Mouse (Mus musculus) forebrain, embryonic 12.5 days (tissue): ENCODE data around the gene Gm47985. TPM values are rescaled to one million over a fixed set of nuclear protein-coding genes. Genes with fewer than 3 reads are reported as not detected.
"Not testable (repeated sequence)": the region's sequence is repeated elsewhere in the genome, so short reads cannot be mapped to it uniquely, and the experiment has no call there.

Experiments used
- ATAC-seq: fragments of 200-750 bp; cut with Nextera tagmentation; 2 replicates; pipeline ENCODE4 v1.8.0; 2017; ENCODE audit warnings: moderate TSS enrichment; ENCODE audit not compliant: low FRiP score
- H3K27ac ChIP-seq: fragments of 300-500 bp; sonication (generic); 2 replicates; pipeline ENCODE4 v1.5.1; 2016; ENCODE audit warnings: mild to moderate bottlenecking
- H3K27me3 ChIP-seq: fragments of 300-500 bp; sonication (generic); 2 replicates; pipeline ENCODE4 v1.6.1; 2016; ENCODE audit warnings: mild to moderate bottlenecking
- H3K36me3 ChIP-seq: fragments of 300-500 bp; sonication (generic); replicated peaks from 2 replicates; pipeline ENCODE4 v1.6.1; 2016; ENCODE audit warnings: mild to moderate bottlenecking
- H3K4me1 ChIP-seq: fragments of 300-500 bp; sonication (generic); 2 replicates; pipeline ENCODE4 v1.6.1; 2016
- H3K4me2 ChIP-seq: fragments of 300-500 bp; sonication (generic); 2 replicates; pipeline ENCODE4 v1.6.1; 2016; ENCODE audit warnings: mild to moderate bottlenecking, moderate library complexity
- H3K4me3 ChIP-seq: fragments of 300-500 bp; sonication (generic); replicated peaks from 2 replicates; pipeline ENCODE4 v1.5.1; 2016; ENCODE audit warnings: mild to moderate bottlenecking
- H3K9ac ChIP-seq: fragments of 300-500 bp; sonication (generic); 2 replicates; pipeline ENCODE4 v1.6.1; 2016; ENCODE audit warnings: mild to moderate bottlenecking
- H3K9me3 ChIP-seq: fragments of 300-500 bp; sonication (generic); 2 replicates; pipeline ENCODE4 v1.6.1; 2016
- WGBS: fragments of 180-500 bp; shearing (Covaris S2); methylation state at CpG from one replicate; pipeline ENCODE4 v1.1.7; 2016; 5-methylcytosine and 5-hydroxymethylcytosine counted together
- polyA plus RNA-seq: library from polyadenylated mRNA; unstranded; fragments of >200 nt; fragmentation: Nextera tagmentation; extraction: Ambion mirVana; gene quantifications from 2 replicates; pipeline ENCODE4 v1.2.1, GENCODE M21; 2016

Gm47985 gene
- polyA plus RNA-seq, 1 experiment from 2014 or later: 0.95 TPM

- WGBS: 67% methylated on average over 3 of the region's 3 CpGs
- not testable (repeated sequence) for H3K36me3 ChIP-seq, H3K27me3 ChIP-seq, H3K4me1 ChIP-seq, H3K4me3 ChIP-seq, H3K9me3 ChIP-seq, H3K9ac ChIP-seq, H3K27ac ChIP-seq, H3K4me2 ChIP-seq, ATAC-seq
Observed at GRCm38 (mm10) chr1:151186186-151186585, 3.8 kb downstream of the Gm47985 start.

- H3K36me3 ChIP-seq, H3K4me1 ChIP-seq, H3K27me3 ChIP-seq, H3K4me3 ChIP-seq, H3K9me3 ChIP-seq, H3K27ac ChIP-seq, ATAC-seq, H3K4me2 ChIP-seq, H3K9ac ChIP-seq: not testable (repeated sequence)
- 92% methylated on average over 4 of the region's 4 CpGs for WGBS
Observed at GRCm38 (mm10) chr1:151186879-151187424, 4.6 kb downstream of the Gm47985 start.

GRCm38 (mm10) chr1:151188469-151188868, 6.1 kb downstream of the Gm47985 start:
- ATAC-seq: 0 out of 2 replicates have a peak, but pooled peaks have one; percentile 36
- 91% methylated on average over 4 of the region's 4 CpGs for WGBS
- Histone ChIP-seq H3K9me3 (no peaks in the 10 kb centered on the region), H3K36me3 (no peaks in the 10 kb centered on the region), H3K27ac (no peak overlapping the region), H3K9ac (no peak overlapping the region), H3K27me3 (no peaks in the 10 kb centered on the region), H3K4me3 (no peak overlapping the region), H3K4me1 (no peaks in the 10 kb centered on the region), H3K4me2 (no peak overlapping the region)

GRCm38 (mm10) chr1:151192075-151192474, 9.7 kb downstream of the Gm47985 start, which contains the start of gene Gm8947:
Gene Gm8947 (plus strand): TSS chr1:151192376.
- not testable (repeated sequence) for H3K4me3 ChIP-seq, H3K9ac ChIP-seq, H3K27me3 ChIP-seq, H3K27ac ChIP-seq, H3K4me1 ChIP-seq, H3K36me3 ChIP-seq, H3K4me2 ChIP-seq, H3K9me3 ChIP-seq, ATAC-seq
- 100% methylated on average over 1 of the region's 7 CpGs for WGBS

- H3K27ac ChIP-seq, H3K9me3 ChIP-seq, H3K36me3 ChIP-seq, H3K4me3 ChIP-seq, H3K9ac ChIP-seq, ATAC-seq, H3K4me1 ChIP-seq, H3K27me3 ChIP-seq, H3K4me2 ChIP-seq: not testable (repeated sequence)
- 91% methylated on average over 15 of the region's 15 CpGs for WGBS
Observed at GRCm38 (mm10) chr1:151192739-151193138, 10.4 kb downstream of the Gm47985 start.

GRCm38 (mm10) chr1:151195986-151196385, 13.6 kb downstream of the Gm47985 start:
- H3K4me2 ChIP-seq, H3K36me3 ChIP-seq, ATAC-seq, H3K9me3 ChIP-seq, H3K4me3 ChIP-seq, H3K27ac ChIP-seq, H3K27me3 ChIP-seq, H3K9ac ChIP-seq, H3K4me1 ChIP-seq: not testable (repeated sequence)
- 53% methylated on average over 4 of the region's 4 CpGs for WGBS

GRCm38 (mm10) chr1:151196690-151197089, 14.4 kb downstream of the Gm47985 start:
- not testable (repeated sequence) for H3K4me3 ChIP-seq, H3K4me2 ChIP-seq, H3K36me3 ChIP-seq, H3K27ac ChIP-seq, H3K9me3 ChIP-seq, H3K9ac ChIP-seq, H3K27me3 ChIP-seq, H3K4me1 ChIP-seq, ATAC-seq
- WGBS: 88% methylated on average over 3 of the region's 3 CpGs

GRCm38 (mm10) chr1:151198120-151198519, 15.8 kb downstream of the Gm47985 start, which contains the start of gene Gm47995:
Gene Gm47995 (plus strand): TSS chr1:151198448.
- H3K9me3 ChIP-seq, H3K27ac ChIP-seq, H3K4me1 ChIP-seq, H3K9ac ChIP-seq, H3K4me3 ChIP-seq, H3K4me2 ChIP-seq, H3K27me3 ChIP-seq, H3K36me3 ChIP-seq, ATAC-seq: not testable (repeated sequence)
- 85% methylated on average over 2 of the region's 4 CpGs for WGBS

- H3K4me2 ChIP-seq, H3K4me1 ChIP-seq, H3K9me3 ChIP-seq: not testable (repeated sequence)
Observed at GRCm38 (mm10) chr1:151200620-151201019, 18.3 kb downstream of the Gm47985 start.

GRCm38 (mm10) chr1:151202771-151203170, 20.4 kb downstream of the Gm47985 start:
- H3K27ac ChIP-seq, H3K9ac ChIP-seq, H3K9me3 ChIP-seq, H3K27me3 ChIP-seq, H3K4me1 ChIP-seq, ATAC-seq, H3K4me2 ChIP-seq, H3K36me3 ChIP-seq, H3K4me3 ChIP-seq: not testable (repeated sequence)
- 90% methylated on average over 4 of the region's 5 CpGs for WGBS

More at GRCm38 (mm10) chr1:151200620-151201019, 18.3 kb downstream of the Gm47985 start:
- ATAC-seq, H3K27ac ChIP-seq, H3K4me3 ChIP-seq, H3K9ac ChIP-seq, H3K27me3 ChIP-seq, H3K36me3 ChIP-seq: not testable (repeated sequence)

GRCm38 (mm10) chr1:151203818-151204217, 21.5 kb downstream of the Gm47985 start, which contains the start of gene 3110040M04Rik:
Gene 3110040M04Rik (plus strand): TSS chr1:151204121.
- not testable (repeated sequence) for H3K9ac ChIP-seq, H3K27me3 ChIP-seq, H3K4me1 ChIP-seq, ATAC-seq, H3K27ac ChIP-seq, H3K36me3 ChIP-seq, H3K4me3 ChIP-seq, H3K4me2 ChIP-seq, H3K9me3 ChIP-seq
- WGBS: no CpG with 5 or more reads among the region's 6 CpGs

GRCm38 (mm10) chr1:151208493-151208892, 26.2 kb downstream of the Gm47985 start:
- H3K4me1 ChIP-seq, H3K9me3 ChIP-seq, H3K27ac ChIP-seq, H3K4me2 ChIP-seq, ATAC-seq, H3K27me3 ChIP-seq, H3K36me3 ChIP-seq, H3K4me3 ChIP-seq, H3K9ac ChIP-seq: not testable (repeated sequence)
- WGBS: 73% methylated on average over 3 of the region's 5 CpGs

GRCm38 (mm10) chr1:151208944-151209343, 26.6 kb downstream of the Gm47985 start:
- not testable (repeated sequence) for H3K27ac ChIP-seq, H3K9me3 ChIP-seq, H3K9ac ChIP-seq, H3K4me2 ChIP-seq, ATAC-seq, H3K4me1 ChIP-seq, H3K27me3 ChIP-seq, H3K36me3 ChIP-seq, H3K4me3 ChIP-seq
